Mouse (Mus musculus) lung, embryonic 16.5 days (tissue): ENCODE results near the gene Cyp4a30b. TPM values are rescaled to one million over a fixed set of nuclear protein-coding genes. Genes with fewer than 3 reads are reported as not detected.
"Not testable (repeated sequence)": the region's sequence is repeated elsewhere in the genome, so short reads cannot be mapped to it uniquely, and the experiment has no call there.

ENCODE experiments used
- ATAC-seq: fragments of 200-750 bp; cut with Nextera tagmentation; 2 replicates; pipeline ENCODE4 v1.8.0; 2017; ENCODE audit warnings: low read depth, mild to moderate bottlenecking, moderate library complexity
- H3K27ac ChIP-seq: fragments of 300-500 bp; sonication (generic); 2 replicates; pipeline ENCODE4 v1.5.1; 2014; ENCODE audit warnings: mild to moderate bottlenecking, control low read depth, low read length
- H3K27me3 ChIP-seq: fragments of 300-500 bp; sonication (generic); 2 replicates; pipeline ENCODE4 v1.6.1; 2014; ENCODE audit warnings: low read depth, low read length, mixed read lengths; ENCODE audit not compliant: control insufficient read depth, insufficient read depth
- H3K36me3 ChIP-seq: fragments of 300-500 bp; sonication (generic); 2 replicates; pipeline ENCODE4 v1.6.1; 2014; ENCODE audit warnings: low read length; ENCODE audit not compliant: control insufficient read depth, insufficient read depth
- H3K4me1 ChIP-seq: fragments of 300-500 bp; sonication (generic); replicated peaks from 2 replicates; pipeline ENCODE4 v1.6.1; 2014; ENCODE audit warnings: low read length, mixed read lengths; ENCODE audit not compliant: control insufficient read depth, insufficient read depth
- H3K4me2 ChIP-seq: fragments of 300-500 bp; sonication (generic); 2 replicates; pipeline ENCODE4 v1.6.1; 2014; ENCODE audit warnings: low read depth, low read length, control low read depth
- H3K4me3 ChIP-seq: fragments of 300-500 bp; sonication (generic); 2 replicates; pipeline ENCODE4 v1.5.1; 2014; ENCODE audit warnings: mild to moderate bottlenecking, low read length, control low read depth
- H3K9ac ChIP-seq: fragments of 300-500 bp; sonication (generic); 2 replicates; pipeline ENCODE4 v1.6.1; 2014; ENCODE audit warnings: low read length, control low read depth
- H3K9me3 ChIP-seq: fragments of 300-500 bp; sonication (generic); 2 replicates; pipeline ENCODE4 v1.6.1; 2016; ENCODE audit warnings: low read length; ENCODE audit not compliant: control insufficient read depth
- WGBS: fragments of 180-500 bp; shearing (Covaris S2); extraction: QIAGEN DNeasy Blood & Tissue Kit; methylation state at CpG from one replicate; pipeline ENCODE4 v1.1.7; 2014; 5-methylcytosine and 5-hydroxymethylcytosine counted together
- polyA plus RNA-seq: library from polyadenylated mRNA; unstranded; fragments of >200 nt; fragmentation: Nextera tagmentation; extraction: Ambion mirVana; gene quantifications from 2 replicates; pipeline ENCODE4 v1.2.1, GENCODE M21; 2015

Cyp4a30b gene
- not detected in 2 replicates for polyA plus RNA-seq

GRCm38 (mm10) chr4:115452304-115452703 is at the start of gene Cyp4a30b:
Cyp4a30b (plus strand) TSS chr4:115452604.
- ATAC-seq = no peak
- H3K9ac ChIP-seq = no peak within 1 kb of the TSS
- no peaks in the 10 kb centered on the region for H3K4me1 ChIP-seq
- H3K36me3 ChIP-seq = no peaks in the 10 kb centered on the region
- H3K9me3 ChIP-seq = no peaks in the 10 kb centered on the region
- H3K4me2 ChIP-seq = no peak within 1 kb of the TSS
- no peak within 1 kb of the TSS for H3K27ac ChIP-seq
- H3K4me3 ChIP-seq = no peak within 1 kb of the TSS
- WGBS = 58% methylated on average over 3 of the region's 3 CpGs
- no peaks in the 10 kb centered on the region for H3K27me3 ChIP-seq

- not testable (repeated sequence) for ATAC-seq, H3K27me3 ChIP-seq, H3K4me2 ChIP-seq, H3K4me1 ChIP-seq, H3K4me3 ChIP-seq, H3K9ac ChIP-seq, H3K9me3 ChIP-seq, H3K36me3 ChIP-seq, H3K27ac ChIP-seq
Measured at GRCm38 (mm10) chr4:115411324-115411723, 41.1 kb upstream of the Cyp4a30b start, which contains the start of gene Cyp4a12b. Cyp4a12b (plus strand) TSS chr4:115411624.

GRCm38 (mm10) chr4:115450577-115451137 is 1.7 kb upstream of the Cyp4a30b start:
- Histone ChIP-seq H3K4me2 (no peak overlapping the region), H3K9ac (no peak overlapping the region), H3K4me1 (no peaks in the 10 kb centered on the region), H3K36me3 (no peaks in the 10 kb centered on the region), H3K27me3 (no peaks in the 10 kb centered on the region), H3K27ac (no peak overlapping the region), H3K4me3 (no peak overlapping the region), H3K9me3 (no peaks in the 10 kb centered on the region)
- no peak for ATAC-seq
- WGBS = 57% methylated on average over 3 of the region's 3 CpGs

GRCm38 (mm10) chr4:115473585-115473984 is 21.2 kb downstream of the Cyp4a30b start:
- 86% methylated on average over 3 of the region's 3 CpGs for WGBS
- H3K9ac ChIP-seq, H3K4me1 ChIP-seq, H3K36me3 ChIP-seq, H3K27me3 ChIP-seq, H3K4me2 ChIP-seq, ATAC-seq, H3K4me3 ChIP-seq, H3K27ac ChIP-seq, H3K9me3 ChIP-seq: not testable (repeated sequence)

GRCm38 (mm10) chr4:115476051-115476450 is 23.6 kb downstream of the Cyp4a30b start:
- not testable (repeated sequence) for H3K27me3 ChIP-seq, H3K4me2 ChIP-seq, H3K36me3 ChIP-seq, H3K9ac ChIP-seq, H3K9me3 ChIP-seq, H3K4me3 ChIP-seq, H3K4me1 ChIP-seq, ATAC-seq, H3K27ac ChIP-seq

- Histone ChIP-seq H3K27me3 (no peaks in the 10 kb centered on the region), H3K9ac (no peak overlapping the region), H3K9me3 (no peaks in the 10 kb centered on the region), H3K36me3 (no peaks in the 10 kb centered on the region), H3K27ac (no peak overlapping the region), H3K4me3 (no peak overlapping the region), H3K4me2 (no peak overlapping the region), H3K4me1 (no peaks in the 10 kb centered on the region)
- no peak for ATAC-seq
- WGBS = 62% methylated on average over 6 of the region's 6 CpGs
Measured at GRCm38 (mm10) chr4:115481006-115481652, 28.7 kb downstream of the Cyp4a30b start.

GRCm38 (mm10) chr4:115496001-115496400 is 43.6 kb downstream of the Cyp4a30b start, which contains the start of gene Cyp4a14:
Cyp4a14 (minus strand) TSS chr4:115496142.
- H3K4me1 ChIP-seq = no peaks in the 10 kb centered on the region
- H3K27ac ChIP-seq = no peak within 1 kb of the TSS
- H3K4me3 ChIP-seq = no peak within 1 kb of the TSS
- 80% methylated on average over 1 of the region's 1 CpGs for WGBS
- no peaks in the 10 kb centered on the region for H3K27me3 ChIP-seq
- H3K9ac ChIP-seq = no peak within 1 kb of the TSS
- H3K36me3 ChIP-seq = no peaks in the 10 kb centered on the region
- no peak for ATAC-seq
- H3K9me3 ChIP-seq = no peaks in the 10 kb centered on the region
- no peak within 1 kb of the TSS for H3K4me2 ChIP-seq

- H3K9ac ChIP-seq = no peak overlapping the region
- H3K27ac ChIP-seq = no peak overlapping the region
- no peaks in the 10 kb centered on the region for H3K4me1 ChIP-seq
- no peaks in the 10 kb centered on the region for H3K36me3 ChIP-seq
- 54% methylated on average over 3 of the region's 3 CpGs for WGBS
- H3K4me2 ChIP-seq = no peak overlapping the region
- H3K4me3 ChIP-seq = no peak overlapping the region
- no peak for ATAC-seq
- no peaks in the 10 kb centered on the region for H3K27me3 ChIP-seq
- H3K9me3 ChIP-seq = no peaks in the 10 kb centered on the region
Measured at GRCm38 (mm10) chr4:115497466-115497865, 45.1 kb downstream of the Cyp4a30b start.

GRCm38 (mm10) chr4:115513964-115514363 is 61.6 kb downstream of the Cyp4a30b start:
- not testable (repeated sequence) for H3K9ac ChIP-seq, H3K4me3 ChIP-seq, ATAC-seq, H3K27ac ChIP-seq, H3K27me3 ChIP-seq, H3K9me3 ChIP-seq, H3K4me1 ChIP-seq, H3K36me3 ChIP-seq, H3K4me2 ChIP-seq
